Mouse (Mus musculus): Measurements from ENCODE around the gene Gsk3a. TPM values are rescaled to one million over a fixed set of nuclear protein-coding genes. Genes with fewer than 3 reads are reported as not detected.

Gsk3a gene
- polyA plus RNA-seq, 1 experiment from 2014 or later: 12.0 TPM

DNA sequence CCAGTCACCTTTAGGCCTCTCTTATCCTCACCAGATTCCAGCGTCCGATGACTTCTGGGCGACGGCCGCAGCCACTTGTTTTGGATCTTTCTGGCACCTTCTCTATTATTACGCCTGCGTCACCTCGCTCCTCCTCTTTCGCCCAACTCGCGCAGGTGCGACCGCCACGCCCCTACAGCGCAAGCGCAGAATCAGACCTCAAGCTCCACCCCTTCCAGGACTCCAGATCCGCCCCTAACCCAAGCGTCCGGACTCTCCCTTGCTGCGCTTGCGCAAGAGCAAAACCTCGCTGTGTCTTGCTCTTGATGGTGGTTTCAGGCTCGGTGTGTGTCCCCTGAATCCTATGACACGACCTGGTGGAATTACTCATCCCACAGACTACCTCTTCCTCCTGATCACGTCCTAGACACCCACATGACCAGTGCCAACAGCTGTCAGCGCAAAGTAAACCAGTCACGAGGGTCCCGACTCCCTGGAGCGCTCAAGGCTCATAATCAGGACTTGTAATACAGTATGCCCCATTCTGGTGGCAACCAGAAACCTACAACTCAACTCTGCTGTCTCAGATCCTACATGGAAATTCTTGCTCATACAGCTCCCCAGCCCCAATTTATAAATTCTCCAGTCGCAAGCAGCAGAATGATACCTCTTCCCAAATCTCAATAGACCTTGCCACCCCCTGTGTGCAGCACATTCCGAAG lies 17.7 kb downstream of the Gsk3a start:
- peaks cover 44% of the 10 kb centered on the region for H3K4me1 ChIP-seq
- WGBS: 4% methylated on average over 31 of the region's 31 CpGs
- peak; percentile 93 for DNase-seq (ENCODE audit: low spot score)

DNA sequence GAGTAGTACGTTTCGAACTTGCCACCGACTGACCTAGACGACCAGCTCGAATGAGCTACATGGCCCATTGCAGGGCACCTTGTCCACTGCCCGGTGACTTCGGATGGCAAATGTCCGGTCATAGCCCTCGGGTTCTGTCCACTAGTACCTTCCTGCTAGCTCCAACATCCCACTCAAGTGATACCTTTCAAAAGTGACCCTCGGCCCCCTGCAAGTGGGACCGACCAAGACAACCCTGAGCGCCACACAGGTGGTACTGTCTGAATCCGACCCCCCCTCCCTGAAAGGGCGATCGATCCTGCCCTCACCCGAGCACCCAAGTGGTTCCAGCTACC lies 18.3 kb downstream of the Gsk3a start:
- Histone ChIP-seq H3K9me3 (replicated peaks) (no peaks in the 10 kb centered on the region), H3K27ac (peak overlapping the region; percentile 94), H3K27me3 (ENCODE audit: low read depth, poor library complexity, severe bottlenecking) (no peaks in the 10 kb centered on the region), H3K4me1 (peaks cover 44% of the 10 kb centered on the region), H3K4me3 (peak overlapping the region; percentile 81), H3K36me3 (peaks cover 26% of the 10 kb centered on the region)
- WGBS: under 1% methylated on average over 16 of the region's 16 CpGs
- no peak for DNase-seq (ENCODE audit: low spot score)

More for the DNA sequence above, 17.7 kb downstream of the Gsk3a start:
- no peaks in the 10 kb centered on the region for H3K27me3 ChIP-seq (ENCODE audit: low read depth, poor library complexity, severe bottlenecking)
- peak overlapping the region; percentile 81 for H3K4me3 ChIP-seq
- H3K36me3 ChIP-seq: peaks cover 31% of the 10 kb centered on the region
- H3K27ac ChIP-seq: peak overlapping the region; percentile 94
- no peaks in the 10 kb centered on the region for H3K9me3 ChIP-seq (replicated peaks)

DNA sequence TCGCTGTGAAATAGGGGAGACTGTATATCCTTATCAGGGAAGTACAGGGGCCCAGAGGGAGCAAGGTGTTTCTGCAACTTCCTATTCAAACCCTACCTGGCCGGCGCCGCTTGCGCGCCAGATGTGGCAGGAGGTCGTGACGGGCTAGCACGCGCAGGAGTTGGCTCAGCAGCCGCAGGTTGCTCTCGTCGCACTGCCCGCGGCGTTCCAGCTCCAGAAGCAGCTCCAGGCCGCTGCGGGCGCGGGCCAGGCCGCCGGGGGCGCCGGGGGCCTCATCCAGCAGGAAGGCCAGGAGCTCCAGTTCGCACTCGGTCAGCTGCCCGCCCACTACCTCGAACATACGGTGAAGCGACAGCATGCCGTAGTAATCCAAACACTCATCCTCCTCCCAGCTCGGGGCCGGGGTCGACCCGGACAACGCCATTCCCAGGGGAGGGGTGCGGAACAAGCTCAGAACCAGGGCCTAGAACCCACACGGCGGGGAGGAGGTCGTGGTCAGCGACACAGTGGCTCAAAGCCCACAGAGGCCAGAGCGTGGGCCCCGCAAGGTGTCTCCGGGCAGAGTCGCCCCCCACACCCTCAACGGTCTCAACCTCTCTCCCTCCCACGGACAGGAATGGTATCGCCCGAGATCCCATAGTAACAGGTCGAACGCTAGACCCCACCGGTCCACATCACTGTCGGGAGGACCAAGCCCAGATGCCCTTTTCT lies 18.8 kb downstream of the Gsk3a start:
- WGBS: under 1% methylated on average over 53 of the region's 53 CpGs
- Histone ChIP-seq H3K4me3 (peak overlapping the region; percentile 81), H3K27me3 (ENCODE audit: low read depth, poor library complexity, severe bottlenecking) (no peaks in the 10 kb centered on the region), H3K9me3 (replicated peaks) (no peaks in the 10 kb centered on the region), H3K36me3 (peaks cover 21% of the 10 kb centered on the region), H3K4me1 (peaks cover 44% of the 10 kb centered on the region), H3K27ac (peak overlapping the region; percentile 94)
- peak; percentile 83 for DNase-seq (ENCODE audit: low spot score)

DNA sequence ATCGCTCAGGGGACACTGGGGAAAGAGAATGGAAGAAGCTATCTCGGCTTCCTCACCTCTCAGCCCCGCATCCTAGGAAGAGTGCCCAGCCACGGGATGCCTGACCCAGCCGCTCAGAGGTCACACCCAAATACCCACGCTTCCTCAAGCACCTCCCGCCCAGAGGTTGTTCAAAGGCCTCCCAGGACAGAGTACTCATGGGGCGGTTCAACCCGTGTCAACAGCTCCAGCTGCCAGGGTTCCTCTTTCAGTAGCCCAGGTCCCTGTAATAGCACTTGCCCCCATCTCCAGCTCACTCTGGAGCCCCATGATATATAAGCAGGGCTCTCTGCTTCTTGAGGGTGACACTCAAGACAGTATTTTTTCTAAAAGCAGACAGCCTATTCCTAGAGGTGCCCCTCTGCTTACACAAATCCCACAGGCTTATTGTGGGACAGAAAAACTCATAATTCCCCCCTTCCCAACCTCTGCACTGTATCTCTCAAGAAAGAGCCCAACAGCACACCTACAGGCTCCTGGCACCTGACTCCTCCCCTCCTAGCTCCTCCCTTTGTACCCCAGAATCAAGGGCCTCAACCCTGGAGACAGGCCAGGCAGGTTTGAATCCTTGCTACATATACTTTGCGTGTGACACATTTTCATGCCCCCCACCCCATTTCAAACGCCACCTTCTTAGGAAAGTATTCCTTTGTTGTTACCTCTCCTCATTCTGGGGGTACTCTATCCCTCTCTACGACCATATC lies 19.8 kb downstream of the Gsk3a start:
- H3K4me1 ChIP-seq: peaks cover 44% of the 10 kb centered on the region
- WGBS: 60% methylated on average over 12 of the region's 12 CpGs

DNA sequence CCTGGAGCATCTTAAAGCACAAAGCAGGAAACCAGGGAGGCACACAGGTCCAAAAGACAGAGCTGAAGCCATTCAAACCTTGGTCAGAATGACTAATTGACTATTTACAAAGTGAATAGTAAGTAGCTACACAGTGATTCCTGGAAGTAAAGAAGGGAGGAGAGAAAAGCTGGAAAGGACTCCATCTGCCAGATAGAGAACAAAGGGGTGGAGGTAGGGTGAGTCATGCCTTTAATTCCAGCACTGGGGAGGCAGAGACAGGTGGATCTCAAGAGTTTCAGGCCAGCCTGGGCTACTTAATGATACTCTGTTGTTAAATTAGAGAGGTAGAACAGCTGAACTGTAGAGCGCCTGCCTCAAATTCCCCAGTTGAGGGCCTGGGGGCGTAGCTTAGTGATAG lies 23.5 kb downstream of the Gsk3a start:
- Histone ChIP-seq H3K4me3 (no peak overlapping the region), H3K9me3 (replicated peaks) (no peaks in the 10 kb centered on the region), H3K4me1 (peaks cover 16% of the 10 kb centered on the region), H3K36me3 (peaks cover 26% of the 10 kb centered on the region), H3K27me3 (ENCODE audit: low read depth, poor library complexity, severe bottlenecking) (no peaks in the 10 kb centered on the region), H3K27ac (no peak overlapping the region)
- WGBS: 90% methylated on average over 2 of the region's 2 CpGs
- no peak for DNase-seq (ENCODE audit: low spot score)

More for the DNA sequence above, 19.8 kb downstream of the Gsk3a start:
- H3K27ac ChIP-seq: no peak overlapping the region
- no peaks in the 10 kb centered on the region for H3K9me3 ChIP-seq (replicated peaks)
- peak overlapping the region; percentile 81 for H3K4me3 ChIP-seq
- DNase-seq (ENCODE audit: low spot score): no peak
- H3K36me3 ChIP-seq: peaks cover 11% of the 10 kb centered on the region
- H3K27me3 ChIP-seq (ENCODE audit: low read depth, poor library complexity, severe bottlenecking): no peaks in the 10 kb centered on the region

DNA sequence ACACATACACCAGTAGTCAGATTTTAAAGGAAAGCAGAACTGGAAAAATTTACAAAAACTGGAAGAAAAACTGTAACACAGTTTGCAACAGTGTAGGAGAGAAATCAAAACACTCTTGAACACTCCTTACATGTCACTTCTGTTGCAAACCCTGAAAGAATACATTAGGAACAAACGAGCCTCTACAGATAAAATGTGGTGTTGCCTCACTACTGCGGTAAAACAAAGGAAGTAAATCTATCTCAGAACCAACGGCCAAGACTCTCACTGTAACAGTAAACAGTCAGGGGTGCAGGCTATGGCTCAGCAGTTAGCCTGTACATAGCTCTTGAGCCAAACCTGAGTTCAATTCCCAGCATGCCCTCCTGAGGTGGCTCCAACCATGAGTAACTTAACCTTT lies 24.6 kb downstream of the Gsk3a start:
- WGBS: 84% methylated on average over 3 of the region's 3 CpGs
- no peak for DNase-seq (ENCODE audit: low spot score)
- H3K27ac ChIP-seq: no peak overlapping the region
- H3K36me3 ChIP-seq: peaks cover 36% of the 10 kb centered on the region
- H3K4me3 ChIP-seq: no peak overlapping the region
- H3K9me3 ChIP-seq (replicated peaks): no peaks in the 10 kb centered on the region
- H3K4me1 ChIP-seq: peaks cover 7% of the 10 kb centered on the region
- H3K27me3 ChIP-seq (ENCODE audit: low read depth, poor library complexity, severe bottlenecking): no peaks in the 10 kb centered on the region

DNA sequence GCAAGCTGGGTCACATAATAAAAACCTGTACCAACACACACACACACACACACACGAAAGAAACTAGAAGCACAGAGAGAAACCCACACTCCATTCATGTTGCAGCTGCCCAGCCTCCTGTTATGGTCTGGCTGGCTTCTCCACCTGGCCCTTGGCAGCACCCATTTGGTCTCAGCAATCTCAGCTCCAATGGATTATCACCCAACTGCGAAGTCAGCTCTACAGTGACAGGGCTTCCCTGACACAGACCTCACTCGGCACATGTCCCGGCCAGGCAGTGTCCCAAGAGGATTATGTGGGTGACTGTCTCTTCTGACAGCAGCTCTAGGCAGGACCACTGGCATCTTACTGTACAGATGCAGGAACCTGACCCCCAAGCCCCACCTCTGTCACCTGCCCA lies 27.2 kb downstream of the Gsk3a start:
- 76% methylated on average over 4 of the region's 4 CpGs for whole genome bisulfite sequencing
- peaks cover 2% of the 10 kb centered on the region for H3K4me1 ChIP-seq
- peaks cover 40% of the 10 kb centered on the region for H3K36me3 ChIP-seq
- DNase-seq (ENCODE audit: low spot score): no peak
- no peaks in the 10 kb centered on the region for H3K9me3 ChIP-seq (replicated peaks)
- no peaks in the 10 kb centered on the region for H3K27me3 ChIP-seq (ENCODE audit: low read depth, poor library complexity, severe bottlenecking)
- H3K4me3 ChIP-seq: no peak overlapping the region
- no peak overlapping the region for H3K27ac ChIP-seq

DNA sequence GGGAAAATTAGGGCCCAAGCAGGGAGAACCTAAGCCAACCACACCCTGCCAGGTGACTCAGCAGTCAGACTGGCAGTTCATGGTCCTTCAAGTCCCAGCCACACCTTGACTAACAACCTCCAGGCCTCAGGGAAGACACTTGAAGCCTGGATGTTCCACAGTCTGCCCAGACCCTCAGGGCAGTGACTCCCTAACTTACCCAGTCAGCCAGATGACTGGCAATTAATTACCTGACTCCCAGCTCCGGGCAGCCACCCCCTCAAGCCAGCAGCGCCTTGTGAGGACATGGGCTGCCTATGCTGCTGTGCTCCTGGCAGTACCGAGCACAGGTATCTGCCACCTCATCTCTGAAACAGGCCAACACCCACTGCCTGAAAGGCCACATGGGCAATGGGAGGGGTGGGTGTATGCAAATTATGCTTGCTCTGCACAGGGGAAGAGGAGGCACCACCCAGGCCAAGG lies 28.5 kb downstream of the Gsk3a start:
- Histone ChIP-seq H3K9me3 (replicated peaks) (no peaks in the 10 kb centered on the region), H3K27ac (no peak overlapping the region), H3K4me3 (no peak overlapping the region), H3K27me3 (ENCODE audit: low read depth, poor library complexity, severe bottlenecking) (no peaks in the 10 kb centered on the region), H3K36me3 (peaks cover 36% of the 10 kb centered on the region), H3K4me1 (peaks cover 6% of the 10 kb centered on the region)
- 69% methylated on average over 3 of the region's 3 CpGs for WGBS
- DNase-seq (ENCODE audit: low spot score): no peak

DNA sequence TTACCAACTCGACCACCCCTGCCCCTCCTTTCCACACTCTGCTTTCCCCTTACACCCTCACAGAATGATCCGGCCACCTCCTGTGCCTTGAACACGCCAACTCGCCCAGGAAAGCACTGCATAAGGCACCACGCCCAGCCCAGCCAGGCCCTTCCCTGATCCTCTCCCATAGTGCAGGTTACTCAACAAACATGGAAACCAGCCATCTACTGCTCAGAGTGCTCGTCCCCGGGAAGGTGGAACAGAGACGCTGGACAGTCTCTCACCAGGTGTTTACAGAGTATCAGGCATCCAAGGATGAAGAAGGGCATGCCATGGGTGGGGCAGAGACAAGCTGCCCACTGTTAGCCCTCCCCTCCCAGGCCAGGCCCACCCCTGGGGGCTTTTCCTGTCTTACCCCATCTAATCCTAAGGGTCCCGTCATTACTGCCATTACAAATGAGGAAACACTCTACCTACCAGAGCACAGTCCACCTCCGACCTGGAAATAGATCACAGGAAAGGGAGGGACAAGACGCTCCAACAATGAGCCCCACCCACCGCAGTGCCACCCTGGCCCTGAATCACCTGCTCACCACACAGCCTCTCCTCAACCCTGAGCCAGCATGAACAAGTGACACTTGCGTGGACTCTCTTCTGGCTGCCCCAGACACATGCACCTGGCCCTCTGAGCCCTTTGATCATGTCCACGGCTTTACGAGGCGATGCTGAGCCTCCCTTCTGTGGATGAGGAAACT lies 31.4 kb downstream of the Gsk3a start:
- H3K36me3 ChIP-seq: peaks cover 57% of the 10 kb centered on the region
- no peak overlapping the region for H3K4me3 ChIP-seq
- WGBS: 89% methylated on average over 16 of the region's 16 CpGs
- no peak for DNase-seq (ENCODE audit: low spot score)
- H3K27me3 ChIP-seq (ENCODE audit: low read depth, poor library complexity, severe bottlenecking): no peaks in the 10 kb centered on the region
- no peak overlapping the region for H3K27ac ChIP-seq
- H3K9me3 ChIP-seq (replicated peaks): no peaks in the 10 kb centered on the region
- H3K4me1 ChIP-seq: peaks cover 17% of the 10 kb centered on the region

DNA sequence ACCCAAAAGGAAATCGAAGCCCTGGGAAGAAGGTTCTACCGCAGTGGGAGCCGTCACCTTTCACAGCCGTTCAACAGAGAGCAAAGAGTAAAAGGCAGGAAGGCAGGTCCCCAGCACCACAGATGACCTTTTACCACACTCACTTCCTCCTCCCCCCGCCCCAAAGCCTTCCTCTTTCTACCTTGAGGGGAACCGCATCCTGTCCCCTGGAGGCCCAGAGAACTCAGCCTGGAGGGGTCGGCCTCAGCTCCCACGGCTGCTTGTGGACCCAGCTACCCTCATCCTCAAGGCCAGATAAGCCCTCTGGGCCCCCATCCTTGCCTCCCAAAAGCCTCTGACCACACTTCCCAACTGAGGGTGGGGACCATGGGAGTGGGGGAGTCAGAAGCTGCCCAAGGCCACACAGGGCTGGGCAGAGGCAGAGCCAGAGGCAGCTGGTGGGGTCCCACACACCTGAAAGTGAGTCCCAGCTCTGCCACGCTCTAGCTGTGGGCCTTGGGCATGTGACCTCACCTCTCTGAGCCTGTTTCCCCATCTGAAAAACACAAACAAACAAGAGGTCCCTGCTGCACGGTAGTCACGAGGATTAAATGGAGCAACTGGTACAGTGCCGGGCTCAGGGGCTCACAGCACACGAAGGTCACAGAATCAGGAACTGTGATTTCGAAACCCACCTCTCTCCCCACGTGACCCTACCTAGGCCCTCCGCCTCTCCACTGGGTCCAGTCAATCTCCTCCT lies 32.1 kb downstream of the Gsk3a start:
- Histone ChIP-seq H3K27ac (peak overlapping the region; percentile 33; the same call in 1 of the 2 replicates), H3K4me3 (no peak overlapping the region), H3K36me3 (peaks cover 50% of the 10 kb centered on the region), H3K27me3 (ENCODE audit: low read depth, poor library complexity, severe bottlenecking) (no peaks in the 10 kb centered on the region), H3K4me1 (peaks cover 20% of the 10 kb centered on the region), H3K9me3 (replicated peaks) (no peaks in the 10 kb centered on the region)
- 81% methylated on average over 16 of the region's 16 CpGs for WGBS
- DNase-seq (ENCODE audit: low spot score): no peak

DNA sequence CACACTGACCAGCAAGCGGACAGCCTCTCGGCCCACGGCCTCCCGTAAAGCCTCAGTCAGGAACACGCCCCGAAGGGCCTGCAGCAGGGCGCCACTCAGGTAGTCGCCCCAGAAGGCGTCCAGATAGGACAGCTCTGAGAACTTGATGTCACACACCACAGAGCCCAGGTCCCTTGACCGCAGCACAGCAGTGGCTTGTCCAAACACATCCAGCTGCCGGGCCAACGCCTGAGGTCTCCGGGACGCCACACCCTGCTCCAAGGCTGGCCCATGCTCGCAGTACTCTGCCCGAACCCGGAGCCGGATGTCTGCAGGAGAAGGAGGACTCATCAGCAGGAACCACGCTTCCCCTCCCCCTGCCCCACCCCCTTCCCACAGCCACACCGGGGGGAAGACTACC lies 34.0 kb downstream of the Gsk3a start:
- peaks cover 20% of the 10 kb centered on the region for H3K4me1 ChIP-seq
- 89% methylated on average over 20 of the region's 20 CpGs for WGBS
- no peaks in the 10 kb centered on the region for H3K27me3 ChIP-seq (ENCODE audit: low read depth, poor library complexity, severe bottlenecking)
- no peak overlapping the region for H3K4me3 ChIP-seq
- DNase-seq (ENCODE audit: low spot score): no peak
- H3K27ac ChIP-seq: peak overlapping the region; percentile 26; the same call in 1 of the 2 replicates
- no peaks in the 10 kb centered on the region for H3K9me3 ChIP-seq (replicated peaks)
- H3K36me3 ChIP-seq: peaks cover 33% of the 10 kb centered on the region
